Mouse (Mus musculus) C2C12 (cell line): Measurements from ENCODE around the gene Iqsec1. TPM values are rescaled to one million over a fixed set of nuclear protein-coding genes. Genes with fewer than 3 reads are reported as not detected.

Source experiments
- H3K27me3 ChIP-seq: one replicate; pipeline ENCODE4 v1.6.1; 2011; ENCODE audit not compliant: control insufficient read depth, insufficient read depth, insufficient read length
- H3K36me3 ChIP-seq: one replicate; pipeline ENCODE4 v1.6.1; 2011; ENCODE audit not compliant: control insufficient read depth, insufficient read depth
- H3K4me3 ChIP-seq: one replicate; pipeline ENCODE4 v1.5.1; 2011; ENCODE audit warnings: mild to moderate bottlenecking, control low read depth; ENCODE audit not compliant: poor library complexity, insufficient read depth, severe bottlenecking
- H3K79me2 ChIP-seq: one replicate; pipeline ENCODE4 v1.6.1; 2011; ENCODE audit not compliant: control insufficient read depth, insufficient read depth
- H3K79me3 ChIP-seq: one replicate; pipeline ENCODE4 v1.6.1; 2011; ENCODE audit warnings: low read depth, control low read depth
- H3ac ChIP-seq: one replicate; pipeline ENCODE3; 2011; ENCODE audit warnings: low read depth; ENCODE audit not compliant: control insufficient read depth, insufficient read length
- CEBPB ChIP-seq: IDR thresholded peaks from one replicate; pipeline ENCODE4 v1.6.1; 2011; ENCODE audit warnings: low read depth, mild to moderate bottlenecking, control low read depth, moderate library complexity
- CTCF ChIP-seq: IDR thresholded peaks from one replicate; pipeline ENCODE4 v1.5.1; 2011; ENCODE audit not compliant: control insufficient read depth, insufficient read depth, insufficient read length
- FOSL1 ChIP-seq: IDR thresholded peaks from one replicate; pipeline ENCODE4 v1.8.0; 2011; ENCODE audit warnings: mild to moderate bottlenecking, low read length; ENCODE audit not compliant: poor library complexity, insufficient read depth, severe bottlenecking
- MAX ChIP-seq: IDR thresholded peaks from one replicate; pipeline ENCODE4 v1.6.1; 2011; ENCODE audit warnings: mild to moderate bottlenecking, control low read depth
- MYOD1 ChIP-seq: IDR thresholded peaks from one replicate; pipeline ENCODE4 v1.6.1; 2011; ENCODE audit warnings: low read depth; ENCODE audit not compliant: control insufficient read depth, insufficient read length
- MYOG ChIP-seq: IDR thresholded peaks from one replicate; pipeline ENCODE4 v1.6.1; 2011; ENCODE audit not compliant: control insufficient read depth, insufficient read length; ENCODE audit errors: extremely low read depth
- USF1 ChIP-seq: IDR thresholded peaks from one replicate; pipeline ENCODE4 v1.6.1; 2011; ENCODE audit warnings: low read depth, mild to moderate bottlenecking, control low read depth, moderate library complexity
- polyA plus RNA-seq: library from polyadenylated mRNA; unstranded; fragments of >200 nt; fragmentation: generic; extraction: Trizol; gene quantifications from one replicate; pipeline ENCODE4 v1.2.1, GENCODE M21; 2012; ENCODE audit warnings: missing spikeins

Gene Iqsec1
- polyA plus RNA-seq, 1 experiment: 20.6 TPM

- no peak overlapping the region for H3ac ChIP-seq
- H3K4me3 ChIP-seq: no peak overlapping the region
- H3K79me3 ChIP-seq: no peaks in the 10 kb centered on the region
- no peaks in the 10 kb centered on the region for H3K36me3 ChIP-seq
- TF ChIP-seq USF1: no peak
- peaks cover 8% of the 10 kb centered on the region for H3K27me3 ChIP-seq
- H3K79me2 ChIP-seq: no peaks in the 10 kb centered on the region
Measured at GRCm38 (mm10) chr6:90880404-90880803, 108.1 kb downstream of the Iqsec1 start.

- Histone ChIP-seq H3K79me3 (no peaks in the 10 kb centered on the region), H3K4me3 (no peak overlapping the region), H3ac (no peak overlapping the region), H3K79me2 (no peaks in the 10 kb centered on the region), H3K27me3 (peaks cover 6% of the 10 kb centered on the region), H3K36me3 (no peaks in the 10 kb centered on the region)
- TF ChIP-seq MYOD1: no peak
- no peak for TF ChIP-seq USF1
- TF ChIP-seq MYOG: no peak
- TF ChIP-seq CTCF: no peak
- TF ChIP-seq CEBPB: no peak
- TF ChIP-seq MAX: no peak
- no peak for TF ChIP-seq FOSL1
Measured at GRCm38 (mm10) chr6:90871581-90871980, 116.9 kb downstream of the Iqsec1 start.

- H3K36me3 ChIP-seq: no peaks in the 10 kb centered on the region
- peaks cover 6% of the 10 kb centered on the region for H3K27me3 ChIP-seq
- no peak overlapping the region for H3ac ChIP-seq
- H3K79me2 ChIP-seq: no peaks in the 10 kb centered on the region
- H3K4me3 ChIP-seq: no peak overlapping the region
- TF ChIP-seq MYOD1 (no peak), CTCF (no peak), MAX (no peak), CEBPB (no peak), MYOG (no peak), FOSL1 (no peak), USF1 (no peak)
- no peaks in the 10 kb centered on the region for H3K79me3 ChIP-seq
Measured at GRCm38 (mm10) chr6:90868033-90868432, 120.5 kb downstream of the Iqsec1 start.

GRCm38 (mm10) chr6:90861370-90861769, 127.1 kb downstream of the Iqsec1 start:
- Histone ChIP-seq H3K79me2 (no peaks in the 10 kb centered on the region), H3K4me3 (no peak overlapping the region), H3ac (no peak overlapping the region), H3K27me3 (no peaks in the 10 kb centered on the region), H3K36me3 (no peaks in the 10 kb centered on the region), H3K79me3 (no peaks in the 10 kb centered on the region)
- no peak for TF ChIP-seq MYOD1
- no peak for TF ChIP-seq CEBPB
- TF ChIP-seq FOSL1: no peak

- Histone ChIP-seq H3K79me3 (no peaks in the 10 kb centered on the region), H3ac (no peak overlapping the region), H3K27me3 (no peaks in the 10 kb centered on the region), H3K79me2 (no peaks in the 10 kb centered on the region), H3K4me3 (no peak overlapping the region), H3K36me3 (no peaks in the 10 kb centered on the region)
- TF ChIP-seq MAX: no peak
- TF ChIP-seq USF1: no peak
- no peak for TF ChIP-seq MYOG
- no peak for TF ChIP-seq CEBPB
- no peak for TF ChIP-seq CTCF
- TF ChIP-seq FOSL1: no peak
- TF ChIP-seq MYOD1: no peak
Measured at GRCm38 (mm10) chr6:90857844-90858243, 130.6 kb downstream of the Iqsec1 start.

- Histone ChIP-seq H3ac (no peak overlapping the region), H3K79me2 (no peaks in the 10 kb centered on the region), H3K27me3 (no peaks in the 10 kb centered on the region), H3K4me3 (no peak overlapping the region), H3K79me3 (no peaks in the 10 kb centered on the region), H3K36me3 (no peaks in the 10 kb centered on the region)
- TF ChIP-seq CEBPB: no peak
- TF ChIP-seq FOSL1: no peak
- no peak for TF ChIP-seq MAX
- no peak for TF ChIP-seq MYOG
- TF ChIP-seq MYOD1: no peak
- TF ChIP-seq CTCF: no peak
- TF ChIP-seq USF1: no peak
Measured at GRCm38 (mm10) chr6:90852360-90852759, 136.1 kb downstream of the Iqsec1 start.

GRCm38 (mm10) chr6:90848068-90848467, 140.4 kb downstream of the Iqsec1 start:
- Histone ChIP-seq H3K27me3 (no peaks in the 10 kb centered on the region), H3K79me2 (no peaks in the 10 kb centered on the region), H3K4me3 (no peak overlapping the region), H3ac (no peak overlapping the region), H3K36me3 (no peaks in the 10 kb centered on the region), H3K79me3 (no peaks in the 10 kb centered on the region)
- no peak for TF ChIP-seq USF1
- no peak for TF ChIP-seq CEBPB
- TF ChIP-seq MYOD1: no peak
- no peak for TF ChIP-seq MAX
- no peak for TF ChIP-seq CTCF
- no peak for TF ChIP-seq FOSL1
- TF ChIP-seq MYOG: no peak
